Mouse (Mus musculus): ENCODE measurements around the gene Tm9sf4.

DNA sequence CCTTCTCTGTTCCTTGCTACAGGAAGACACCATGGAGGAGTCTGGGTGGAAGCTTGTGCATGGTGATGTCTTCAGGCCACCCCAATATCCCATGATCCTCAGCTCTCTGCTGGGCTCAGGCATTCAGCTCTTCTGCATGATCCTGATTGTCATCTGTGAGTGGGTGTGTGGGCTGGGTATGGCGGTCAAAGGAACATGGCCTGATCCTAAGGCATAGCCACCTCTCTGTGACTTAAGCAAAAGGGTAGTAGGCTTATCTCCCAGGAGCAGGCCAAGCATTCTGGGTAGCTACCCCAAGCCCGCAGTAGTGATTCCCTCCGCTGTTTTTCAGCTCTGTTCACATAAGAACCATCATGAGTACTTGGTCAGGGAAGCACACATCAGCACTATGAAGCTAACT is 33.2 kb downstream of the Tm9sf4 start:
- no peak for TF ChIP-seq CTCF (IDR thresholded peaks at IDR 0.05; ENCODE audit: insufficient read depth, low read length)
- no peak for TF ChIP-seq POLR2A (IDR thresholded peaks at IDR 0.05; ENCODE audit: borderline replicate concordance, extremely low read depth, low read depth, low read length)
